Mouse (Mus musculus) gastrocnemius, postnatal 10 days (tissue): Measurements from ENCODE around the gene Olfr523. TPM values are rescaled to one million over a fixed set of nuclear protein-coding genes. Genes with fewer than 3 reads are reported as not detected.
"Not testable (repeated sequence)": the region's sequence is repeated elsewhere in the genome, so short reads cannot be mapped to it uniquely, and the experiment has no call there.

Experiments
- DNase-seq: peaks from one replicate; pipeline ENCODE4 v3.0.0; 2021; ENCODE audit warnings: mixed read lengths
- long read RNA-seq, 2 experiments: library from polyadenylated mRNA; stranded (forward); transcript quantifications; one replicate each; pipeline ENCODE4 v2.0.0; 2021
- total RNA-seq, 2 experiments: library from RNA; stranded (reverse); gene quantifications; 2 replicates each; pipeline ENCODE4 v1.2.3; 2021

The Olfr523 gene
- total RNA-seq, result not detected
- long read RNA-seq, experiment 1, result 0 reads
- long read RNA-seq, experiment 2, result 0 reads

DNA sequence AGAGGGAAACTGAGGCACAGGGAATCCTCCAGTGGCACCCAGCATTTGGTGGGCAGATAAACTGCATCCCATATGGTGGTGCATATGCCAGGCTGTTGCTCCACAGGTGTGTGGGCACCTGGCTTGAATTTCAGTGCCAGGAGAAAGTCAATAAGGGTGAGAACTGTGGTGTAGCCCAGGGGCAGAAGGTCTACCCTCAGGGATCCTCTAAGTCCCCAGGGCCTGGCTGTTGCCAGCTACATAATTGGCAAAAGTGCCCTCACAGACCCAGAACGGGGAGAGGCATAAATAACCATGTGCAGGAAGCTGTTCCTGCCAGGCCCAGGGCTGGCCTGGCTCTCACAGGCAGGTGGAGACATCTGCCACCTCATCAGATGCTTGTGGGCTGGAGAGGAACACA, at the start of gene Olfr523:
TSS of gene Olfr523 (plus strand) at position 282 of the 400 bp plus-strand sequence.
- no peak for DNase-seq

DNA sequence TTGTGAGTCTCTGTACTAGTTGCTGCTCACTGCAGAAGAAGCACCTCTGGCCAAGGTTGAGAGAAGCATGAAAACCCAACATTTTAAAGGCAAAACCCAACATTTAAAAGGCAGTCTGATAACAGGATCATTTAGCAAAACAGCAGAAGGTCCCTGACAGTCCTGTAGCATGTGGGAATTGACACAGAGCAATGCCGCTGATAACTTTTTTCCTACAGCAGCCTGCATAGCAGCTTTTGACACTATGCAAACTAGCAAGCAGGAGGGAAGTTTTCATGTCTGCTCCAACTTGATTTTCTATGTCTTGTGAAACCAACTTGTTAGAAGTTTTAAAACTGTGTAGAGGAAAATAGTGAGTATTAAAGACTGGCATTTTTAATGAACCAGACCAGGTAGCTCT, 48.6 kb upstream of the Olfr523 start:
- no peak for DNase-seq

DNA sequence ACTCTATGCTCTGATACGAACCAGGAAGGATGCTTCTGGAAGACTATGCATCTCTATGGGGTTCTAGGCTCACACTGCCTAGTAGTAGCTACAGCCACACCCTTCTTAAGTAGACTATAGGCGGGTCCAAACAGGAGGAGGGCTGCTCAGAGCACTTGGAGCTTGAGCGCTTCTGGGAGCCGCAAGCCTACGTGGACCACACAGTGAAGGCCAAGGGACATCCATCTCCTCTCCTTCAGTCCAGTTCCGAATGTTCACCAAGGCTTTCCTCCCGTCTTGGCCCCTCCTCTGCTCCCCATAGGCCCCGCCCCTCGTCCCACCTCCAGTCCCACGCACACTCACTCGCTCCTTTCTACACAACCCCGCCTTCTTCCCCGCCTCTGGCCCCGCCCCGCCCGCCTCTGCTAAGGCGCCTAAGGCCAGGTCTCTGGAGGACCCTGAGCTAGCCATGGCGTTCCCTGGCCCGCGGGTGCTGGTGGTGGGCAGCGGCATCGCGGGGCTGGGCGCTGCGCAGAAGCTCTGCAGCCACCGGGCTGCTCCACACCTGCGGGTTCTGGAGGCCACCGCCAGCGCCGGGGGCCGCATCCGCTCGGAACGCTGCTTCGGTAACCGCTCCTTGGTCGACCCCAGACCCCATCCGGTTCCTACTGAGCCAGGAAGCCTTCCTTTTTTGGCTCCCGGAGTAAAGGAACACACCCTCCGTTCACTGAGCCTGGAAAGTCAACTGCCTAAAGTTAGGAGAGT, 47.6 kb upstream of the Olfr523 start:
- DNase-seq, result peak; percentile 93

DNA sequence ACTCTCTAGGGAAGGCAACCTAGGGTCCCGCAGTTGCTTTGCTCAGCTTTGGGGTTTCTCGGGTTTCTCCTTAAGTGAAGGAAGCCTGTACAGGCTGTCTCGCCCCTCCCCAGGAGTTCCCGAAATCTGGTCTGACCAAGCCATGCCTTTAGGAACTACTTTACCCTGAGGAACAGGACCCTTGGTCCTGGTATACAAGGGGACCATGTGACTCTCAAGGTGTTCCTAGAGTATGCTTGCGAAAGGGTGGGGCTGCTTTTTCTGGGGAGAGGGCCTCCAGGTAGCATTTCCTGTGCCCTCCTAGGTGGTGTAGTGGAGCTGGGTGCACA, 47.0 kb upstream of the Olfr523 start:
- DNase-seq, result no peak

DNA sequence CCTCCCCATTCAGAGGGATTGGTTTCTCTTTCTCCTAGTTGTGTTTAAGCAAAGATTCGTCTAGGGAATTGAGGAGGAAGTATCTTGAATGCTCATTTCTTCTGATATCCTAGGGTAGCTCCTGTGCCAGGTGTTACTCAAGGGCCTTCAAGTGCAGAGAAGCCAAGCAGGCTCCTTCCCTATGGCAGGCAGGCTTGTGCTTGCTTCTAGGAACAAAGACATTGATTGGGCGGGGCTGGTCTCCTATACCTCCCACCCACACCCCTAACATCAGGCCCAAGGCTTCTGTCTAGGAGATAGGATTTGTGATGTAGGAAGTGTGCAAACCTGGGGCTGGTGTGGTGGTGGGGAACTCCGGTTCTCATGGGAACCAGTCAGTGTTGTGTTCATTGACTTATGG, 46.1 kb upstream of the Olfr523 start:
- no peak for DNase-seq

DNA sequence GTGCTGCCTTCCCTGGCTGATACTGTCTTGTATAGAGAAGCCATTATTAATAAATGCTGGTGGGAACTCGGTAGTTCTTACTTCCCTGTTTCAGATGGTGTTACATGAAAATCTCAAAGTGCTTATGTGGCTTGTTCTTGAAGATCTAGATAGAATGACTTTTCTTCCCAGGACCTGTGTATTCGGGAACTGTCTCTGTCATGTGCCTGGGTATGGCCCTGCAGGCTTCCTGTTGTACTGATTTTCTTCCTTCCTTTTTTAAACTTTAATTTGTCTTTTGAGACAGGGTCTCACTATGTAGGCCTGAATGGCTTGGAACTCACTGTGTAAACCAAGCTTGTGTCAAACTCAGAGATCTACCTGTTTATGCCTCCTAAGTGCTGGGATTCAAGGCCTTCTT, 45.1 kb upstream of the Olfr523 start:
- no peak for DNase-seq

GRCm38 (mm10) chr7:140132184-140132583, 40.8 kb upstream of the Olfr523 start:
- DNase-seq, result not testable (repeated sequence)

DNA sequence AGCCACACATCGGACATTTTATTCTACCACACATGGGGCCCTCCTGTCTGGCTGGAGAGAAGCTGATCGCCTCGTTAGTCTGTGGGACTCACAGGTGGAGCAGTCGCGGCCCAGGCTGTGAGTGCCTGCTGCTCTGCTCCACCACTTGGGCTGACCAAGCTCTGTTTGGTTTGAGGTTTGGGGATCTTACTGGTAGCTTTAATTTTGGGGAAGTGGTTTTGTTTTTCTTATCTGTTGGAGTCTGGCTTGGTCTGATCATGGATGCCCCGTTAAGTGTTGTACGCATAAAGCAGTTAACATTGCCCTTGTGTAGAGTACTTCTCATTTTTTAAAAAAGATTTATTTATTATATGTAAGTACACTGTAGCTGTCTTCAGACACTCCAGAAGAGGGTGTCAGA, 39.0 kb upstream of the Olfr523 start:
- not testable (repeated sequence) for DNase-seq

- DNase-seq, result no peak
These were observed 37.8 kb upstream of the Olfr523 start for GRCm38 (mm10) chr7:140135106-140135770.

GRCm38 (mm10) chr7:140137135-140138020, 35.6 kb upstream of the Olfr523 start, which contains the start of gene Mtg1:
Gene Mtg1, plus strand, starts transcription at chr7:140137564.
- DNase-seq, result peak; percentile 99

DNA sequence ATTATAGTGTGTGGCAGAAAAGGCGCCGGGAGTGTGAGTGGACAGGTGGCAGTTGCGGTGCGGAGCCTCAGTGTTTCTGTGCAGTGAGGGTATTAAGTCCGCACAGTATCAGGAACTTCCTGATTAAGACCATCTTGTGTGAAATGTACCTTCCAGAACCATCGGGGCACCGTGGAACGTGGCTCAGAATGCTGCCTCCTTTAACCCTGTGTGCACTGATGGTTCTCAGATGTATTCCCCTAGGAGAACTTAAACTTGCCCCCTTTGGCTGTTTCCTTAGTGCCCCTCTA, 35.1 kb upstream of the Olfr523 start:
- no peak for DNase-seq

DNA sequence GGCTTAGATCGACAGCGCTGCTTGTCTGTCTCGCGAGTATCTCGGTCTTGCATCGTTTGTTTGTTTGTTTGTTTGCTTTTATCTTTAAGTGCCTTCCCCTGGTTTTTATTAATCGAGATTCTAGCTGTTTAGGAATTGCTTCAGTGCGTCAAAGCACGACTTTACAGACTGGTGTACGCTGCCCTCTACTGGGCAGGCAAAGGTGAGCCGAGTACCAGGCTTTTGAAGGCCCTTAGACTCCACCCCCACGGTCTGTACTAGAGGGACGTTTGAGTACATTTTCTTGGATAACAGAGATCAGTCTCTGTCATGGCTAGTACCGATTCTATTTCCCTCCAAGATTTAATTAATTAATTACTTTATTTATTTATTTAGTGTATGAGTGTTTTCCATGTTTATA, 31.7 kb upstream of the Olfr523 start:
- peak; percentile 61 for DNase-seq

GRCm38 (mm10) chr7:140144550-140144949, 28.5 kb upstream of the Olfr523 start:
- no peak for DNase-seq

DNA sequence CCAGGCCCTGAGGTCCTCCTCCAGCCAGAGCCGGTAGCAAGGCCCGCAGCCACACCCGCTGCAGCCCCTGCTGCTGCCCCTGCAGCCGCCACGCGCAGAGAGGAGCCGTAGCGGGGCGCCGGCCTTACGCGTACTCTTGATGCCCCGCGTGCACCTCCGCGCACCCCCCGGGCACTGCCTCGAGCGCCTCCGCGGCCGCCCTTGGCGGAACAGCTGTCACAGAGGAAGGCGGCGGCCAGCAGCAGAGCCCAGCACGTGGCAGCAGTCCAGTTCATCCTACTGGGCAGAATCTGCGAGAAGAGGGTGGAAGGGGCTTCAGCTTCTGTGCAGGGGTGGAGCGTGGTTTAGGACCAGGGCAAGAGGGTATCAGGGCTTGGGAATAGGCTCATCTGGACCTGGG, 19.6 kb upstream of the Olfr523 start:
- DNase-seq, result peak; percentile 49

DNA sequence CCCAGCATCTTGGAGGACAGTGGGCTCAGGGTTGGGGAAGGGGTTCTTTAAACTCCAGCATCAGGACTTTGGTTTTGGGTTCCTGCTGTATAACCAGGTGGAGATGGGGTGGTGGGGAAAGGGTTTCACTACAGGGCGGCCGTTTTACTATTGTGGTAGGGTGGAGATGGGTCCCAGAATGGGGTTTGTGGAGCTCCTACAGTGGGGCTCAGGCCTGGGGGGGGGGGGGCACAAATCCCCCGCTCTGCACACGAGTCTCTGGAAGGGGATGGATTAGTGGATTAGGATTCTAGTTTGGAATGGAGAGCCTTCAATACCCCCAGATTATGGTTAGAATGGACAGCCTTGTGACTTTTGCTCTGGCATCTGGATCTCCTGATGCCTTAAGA, 19.2 kb upstream of the Olfr523 start:
- no peak for DNase-seq

- no peak for DNase-seq
These were observed 18.6 kb upstream of the Olfr523 start, which contains the start of gene Sprn for GRCm38 (mm10) chr7:140154218-140154927. Gene Sprn, minus strand, starts transcription at chr7:140154877.

- DNase-seq, result no peak
These were observed 12.7 kb upstream of the Olfr523 start for GRCm38 (mm10) chr7:140160363-140160762.

- DNase-seq, result no peak
These were observed 8.4 kb upstream of the Olfr523 start, which contains the start of gene Olfr522 for GRCm38 (mm10) chr7:140164664-140165063. Gene Olfr522, minus strand, starts transcription at chr7:140164764.

GRCm38 (mm10) chr7:140167950-140168349, 5.1 kb upstream of the Olfr523 start:
- DNase-seq, result no peak

GRCm38 (mm10) chr7:140169386-140169785, 3.6 kb upstream of the Olfr523 start:
- DNase-seq, result no peak

- no peak for DNase-seq
These were observed 2.2 kb upstream of the Olfr523 start for GRCm38 (mm10) chr7:140170863-140171262.

DNA sequence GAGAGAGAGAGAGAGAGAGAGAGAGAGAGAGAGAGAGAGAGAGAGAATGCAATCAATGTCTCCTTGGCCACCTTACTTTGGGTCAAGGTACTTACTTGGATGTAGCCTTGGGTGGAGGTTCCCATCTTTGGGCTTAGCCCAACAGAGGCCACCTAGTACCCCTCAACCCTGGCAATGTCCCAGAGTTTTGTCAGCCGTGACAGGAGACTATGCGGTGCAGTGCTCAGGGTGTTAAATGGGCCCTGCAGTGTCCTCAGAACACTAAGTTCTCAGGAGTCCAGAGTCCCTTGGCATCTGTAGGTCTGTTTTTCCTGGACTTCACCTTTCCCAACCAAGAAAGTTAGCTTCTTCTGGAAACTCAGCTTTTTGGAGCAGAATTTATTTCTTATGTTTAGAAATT, 6.2 kb downstream of the Olfr523 start:
- DNase-seq, result no peak
